Mouse (Mus musculus) C2C12 (cell line): ENCODE results near the gene Fam161a. TPM values are rescaled to one million over a fixed set of nuclear protein-coding genes. Genes with fewer than 3 reads are reported as not detected.

ENCODE experiments used
- H3K27me3 ChIP-seq: one replicate; pipeline ENCODE4 v1.6.1; 2011; ENCODE audit not compliant: control insufficient read depth, insufficient read depth, insufficient read length
- H3K36me3 ChIP-seq: one replicate; pipeline ENCODE4 v1.6.1; 2011; ENCODE audit not compliant: control insufficient read depth, insufficient read depth
- H3K4me3 ChIP-seq: one replicate; pipeline ENCODE4 v1.5.1; 2011; ENCODE audit warnings: mild to moderate bottlenecking, control low read depth; ENCODE audit not compliant: poor library complexity, insufficient read depth, severe bottlenecking
- H3K79me2 ChIP-seq: one replicate; pipeline ENCODE4 v1.6.1; 2011; ENCODE audit not compliant: control insufficient read depth, insufficient read depth
- H3K79me3 ChIP-seq: one replicate; pipeline ENCODE4 v1.6.1; 2011; ENCODE audit warnings: low read depth, control low read depth
- H3ac ChIP-seq: one replicate; pipeline ENCODE3; 2011; ENCODE audit warnings: low read depth; ENCODE audit not compliant: control insufficient read depth, insufficient read length
- CEBPB ChIP-seq: IDR thresholded peaks from one replicate; pipeline ENCODE4 v1.6.1; 2011; ENCODE audit warnings: low read depth, mild to moderate bottlenecking, control low read depth, moderate library complexity
- CTCF ChIP-seq: IDR thresholded peaks from one replicate; pipeline ENCODE4 v1.5.1; 2011; ENCODE audit not compliant: control insufficient read depth, insufficient read depth, insufficient read length
- FOSL1 ChIP-seq: IDR thresholded peaks from one replicate; pipeline ENCODE4 v1.8.0; 2011; ENCODE audit warnings: mild to moderate bottlenecking, low read length; ENCODE audit not compliant: poor library complexity, insufficient read depth, severe bottlenecking
- MAX ChIP-seq: IDR thresholded peaks from one replicate; pipeline ENCODE4 v1.6.1; 2011; ENCODE audit warnings: mild to moderate bottlenecking, control low read depth
- MYOD1 ChIP-seq: IDR thresholded peaks from one replicate; pipeline ENCODE4 v1.6.1; 2011; ENCODE audit warnings: low read depth; ENCODE audit not compliant: control insufficient read depth, insufficient read length
- MYOG ChIP-seq: IDR thresholded peaks from one replicate; pipeline ENCODE4 v1.6.1; 2011; ENCODE audit not compliant: control insufficient read depth, insufficient read length; ENCODE audit errors: extremely low read depth
- USF1 ChIP-seq: IDR thresholded peaks from one replicate; pipeline ENCODE4 v1.6.1; 2011; ENCODE audit warnings: low read depth, mild to moderate bottlenecking, control low read depth, moderate library complexity
- polyA plus RNA-seq: library from polyadenylated mRNA; unstranded; fragments of >200 nt; fragmentation: generic; extraction: Trizol; gene quantifications from one replicate; pipeline ENCODE4 v1.2.1, GENCODE M21; 2012; ENCODE audit warnings: missing spikeins

Gene Fam161a
- polyA plus RNA-seq, 1 experiment: 0.23 TPM

DNA sequence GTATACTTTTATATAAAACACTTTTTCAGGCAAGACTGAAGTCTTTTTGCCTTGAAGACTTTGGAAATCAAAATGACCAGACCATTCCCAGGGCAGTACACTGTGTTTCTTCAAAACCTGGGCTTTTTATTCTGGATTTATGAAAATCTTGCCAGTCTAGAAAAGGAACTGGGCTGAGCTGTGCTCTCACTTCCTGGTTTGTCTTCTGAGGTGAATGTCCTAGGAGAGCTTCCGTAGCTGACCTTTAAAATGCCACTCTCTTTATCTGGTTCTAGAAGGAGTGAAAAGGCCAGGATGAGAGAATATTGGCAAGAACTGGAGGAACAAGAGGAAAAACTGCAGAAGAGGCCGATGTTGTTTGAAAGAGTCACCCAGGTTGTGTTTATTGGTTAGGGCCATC, 15.8 kb downstream of the Fam161a start:
- Histone ChIP-seq H3K36me3 (no peaks in the 10 kb centered on the region), H3K27me3 (no peaks in the 10 kb centered on the region), H3K79me3 (no peaks in the 10 kb centered on the region), H3K4me3 (no peak overlapping the region), H3ac (no peak overlapping the region), H3K79me2 (no peaks in the 10 kb centered on the region)
- TF ChIP-seq USF1: no peak
- no peak for TF ChIP-seq CEBPB
- no peak for TF ChIP-seq CTCF
- no peak for TF ChIP-seq MYOG
- TF ChIP-seq MYOD1: no peak
- TF ChIP-seq MAX: no peak
- TF ChIP-seq FOSL1: no peak

DNA sequence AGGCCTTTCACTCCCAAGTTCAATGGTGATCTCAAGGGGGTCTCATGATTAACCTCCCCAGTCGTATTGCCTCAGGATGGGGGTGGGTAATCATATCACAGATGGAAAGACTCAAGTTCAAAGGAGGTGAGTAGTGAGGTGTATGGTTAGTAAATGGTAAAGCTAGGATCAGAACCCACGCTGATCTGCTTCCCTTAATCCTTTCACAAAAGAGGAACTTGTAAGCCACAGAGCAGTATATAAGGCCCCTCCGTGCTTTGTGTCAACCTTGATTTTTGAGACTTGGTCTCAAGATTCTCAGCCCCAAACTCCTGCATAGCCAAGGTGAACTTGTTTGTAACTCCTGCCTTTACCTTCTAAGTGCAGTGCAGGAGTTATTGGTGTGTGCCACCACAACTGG, 16.8 kb downstream of the Fam161a start:
- Histone ChIP-seq H3K79me2 (no peaks in the 10 kb centered on the region), H3K79me3 (no peaks in the 10 kb centered on the region), H3ac (no peak overlapping the region), H3K27me3 (no peaks in the 10 kb centered on the region), H3K4me3 (no peak overlapping the region), H3K36me3 (no peaks in the 10 kb centered on the region)
- TF ChIP-seq MYOD1: no peak
- TF ChIP-seq MYOG: no peak
- TF ChIP-seq MAX: no peak
- TF ChIP-seq USF1: no peak
- TF ChIP-seq CTCF: no peak
- TF ChIP-seq FOSL1: no peak
- no peak for TF ChIP-seq CEBPB

DNA sequence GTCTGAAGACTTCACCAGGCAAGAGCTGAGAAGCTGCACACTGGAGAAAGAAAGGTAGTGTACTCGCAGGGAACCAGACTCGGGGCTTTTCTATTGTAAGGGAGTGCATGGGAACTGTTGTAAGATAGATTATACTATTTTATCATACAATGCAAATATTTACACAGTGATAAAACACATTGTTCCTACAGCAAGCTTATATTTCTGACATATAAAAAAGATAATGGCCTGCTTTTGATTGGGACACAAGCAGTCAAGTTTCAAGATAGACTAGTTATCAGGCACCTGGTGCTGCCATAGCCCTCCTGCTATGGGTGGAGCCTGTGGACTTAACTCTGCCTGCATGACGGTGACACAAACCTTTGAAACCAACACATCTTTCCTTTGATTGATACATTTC, 21.6 kb downstream of the Fam161a start:
- TF ChIP-seq MYOG: no peak
- TF ChIP-seq CTCF: no peak
- TF ChIP-seq MYOD1: no peak
- no peak for TF ChIP-seq FOSL1
- no peak for TF ChIP-seq CEBPB
- TF ChIP-seq USF1: no peak
- TF ChIP-seq MAX: no peak

DNA sequence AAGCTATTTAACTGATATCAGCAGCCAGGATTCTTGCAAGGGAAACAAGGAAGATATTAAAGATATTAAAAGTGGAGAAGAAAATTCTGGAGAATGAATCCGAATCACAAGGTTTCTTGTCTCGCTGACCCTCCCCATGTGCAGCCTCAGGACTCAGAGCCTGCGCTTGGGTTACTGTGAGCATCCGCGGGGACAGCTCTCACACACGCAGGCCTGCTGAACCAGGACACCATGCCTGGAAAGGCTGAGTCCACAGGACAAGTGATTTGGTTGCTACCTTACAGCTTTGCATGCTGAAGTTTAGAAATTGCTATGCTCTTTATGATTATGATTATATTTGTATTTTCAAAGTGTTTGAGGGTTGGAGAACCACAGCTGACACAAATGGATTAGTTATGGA, 22.1 kb downstream of the Fam161a start:
- TF ChIP-seq MAX (no peak), USF1 (no peak), FOSL1 (no peak), MYOD1 (no peak), MYOG (no peak), CEBPB (no peak), CTCF (no peak)
- no peaks in the 10 kb centered on the region for H3K79me3 ChIP-seq
- no peak overlapping the region for H3K4me3 ChIP-seq
- no peak overlapping the region for H3ac ChIP-seq
- H3K27me3 ChIP-seq: no peaks in the 10 kb centered on the region
- H3K79me2 ChIP-seq: no peaks in the 10 kb centered on the region
- H3K36me3 ChIP-seq: no peaks in the 10 kb centered on the region

More for the DNA sequence above, 21.6 kb downstream of the Fam161a start:
- H3K79me3 ChIP-seq: no peaks in the 10 kb centered on the region
- H3K4me3 ChIP-seq: no peak overlapping the region
- no peaks in the 10 kb centered on the region for H3K36me3 ChIP-seq
- H3K27me3 ChIP-seq: no peaks in the 10 kb centered on the region
- H3K79me2 ChIP-seq: no peaks in the 10 kb centered on the region
- no peak overlapping the region for H3ac ChIP-seq

DNA sequence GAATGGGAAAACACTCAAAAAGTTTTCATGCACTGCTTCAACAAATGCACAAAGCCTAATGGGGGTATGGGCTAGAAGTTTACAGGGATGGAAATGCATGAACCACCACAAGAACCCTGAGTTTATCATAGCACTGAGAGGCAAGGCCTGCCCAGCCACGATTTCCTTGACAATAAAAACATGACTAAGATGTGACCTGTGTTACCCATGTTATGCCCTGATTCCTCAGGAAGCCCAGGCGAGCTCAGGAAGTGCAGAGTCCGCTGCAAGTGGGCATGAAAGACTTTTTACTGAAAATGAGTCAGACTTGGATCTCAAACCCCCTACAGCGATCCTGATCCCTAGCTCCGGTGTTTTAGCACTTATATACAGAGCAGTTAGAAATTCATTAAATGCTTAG, 39.9 kb downstream of the Fam161a start:
- Histone ChIP-seq H3K79me3 (no peaks in the 10 kb centered on the region), H3K27me3 (peaks cover 14% of the 10 kb centered on the region), H3K79me2 (no peaks in the 10 kb centered on the region), H3ac (no peak overlapping the region), H3K36me3 (no peaks in the 10 kb centered on the region), H3K4me3 (no peak overlapping the region)
- TF ChIP-seq CEBPB (no peak), FOSL1 (no peak), USF1 (no peak), MYOD1 (no peak), MAX (no peak)

DNA sequence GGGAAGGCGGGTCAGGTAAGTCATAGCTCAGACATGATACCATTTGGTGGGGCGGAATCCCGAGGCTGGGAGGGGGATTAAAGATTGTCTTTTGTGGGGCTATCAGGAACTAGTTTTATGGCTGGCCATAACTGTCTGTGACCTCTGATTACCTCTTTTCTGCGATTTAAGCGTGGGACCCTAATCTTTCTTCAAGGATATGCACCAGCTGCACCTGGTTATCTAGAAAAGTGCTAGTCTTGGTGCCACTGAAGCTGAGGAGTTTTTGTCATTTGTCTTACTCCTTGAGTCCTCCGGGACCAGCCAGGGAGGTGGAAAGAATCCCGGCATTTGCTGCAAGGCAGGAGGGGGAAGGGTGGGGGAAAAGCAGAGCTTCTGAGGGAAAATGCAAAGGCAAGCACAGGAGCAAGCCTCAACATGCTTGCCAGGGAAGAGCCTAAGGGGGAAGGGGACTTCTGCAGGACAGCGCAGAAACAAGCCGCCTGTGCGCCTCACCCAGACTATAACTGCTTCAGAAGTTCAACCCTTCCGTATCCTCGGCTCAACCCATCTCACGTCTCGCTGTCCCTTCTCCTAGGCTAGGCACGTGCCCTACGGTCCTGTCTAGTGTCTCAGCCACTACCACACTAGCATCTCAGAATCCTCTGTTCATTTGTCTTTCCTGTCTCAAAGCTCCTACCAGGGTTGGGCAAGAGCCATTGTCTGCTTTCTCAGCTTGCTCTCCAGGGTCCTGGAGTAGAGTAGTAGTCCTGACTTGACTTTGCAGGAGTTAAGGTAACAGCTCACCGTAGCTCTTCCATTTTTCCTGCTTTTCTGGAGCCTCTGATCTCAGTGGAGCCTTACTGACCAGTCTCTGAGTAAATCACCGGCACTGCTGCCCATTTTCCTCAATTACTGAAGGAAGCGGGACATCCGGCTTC, 40.6 kb downstream of the Fam161a start:
- Histone ChIP-seq H3K27me3 (peaks cover 14% of the 10 kb centered on the region), H3K79me3 (no peaks in the 10 kb centered on the region), H3K36me3 (no peaks in the 10 kb centered on the region), H3K4me3 (no peak overlapping the region), H3ac (no peak overlapping the region), H3K79me2 (no peaks in the 10 kb centered on the region)
- TF ChIP-seq CTCF (no peak), MAX (no peak), FOSL1 (no peak), MYOG (no peak)
